Mouse (Mus musculus) E14TG2a.4 (cell line): ENCODE results near the gene 3110009E18Rik.

Experiments
- H3K27me3 ChIP-seq: 2 replicates; pipeline ENCODE4 v1.6.1; 2014; ENCODE audit warnings: low read length, control low read depth; ENCODE audit not compliant: insufficient read depth
- H3K36me3 ChIP-seq: 2 replicates; pipeline ENCODE4 v1.6.1; 2014; ENCODE audit warnings: low read length, control low read depth; ENCODE audit not compliant: insufficient read depth
- H3K4me1 ChIP-seq: replicated peaks from 2 replicates; pipeline ENCODE4 v1.6.1; 2014; ENCODE audit warnings: low read depth, low read length, control low read depth
- H3K4me3 ChIP-seq: replicated peaks from 2 replicates; pipeline ENCODE4 v1.5.1; 2014; ENCODE audit warnings: mild to moderate bottlenecking, low read length
- H3K9me3 ChIP-seq: 2 replicates; pipeline ENCODE4 v1.6.1; 2014; ENCODE audit warnings: low read length, control low read depth
- CTCF ChIP-seq: conservative IDR thresholded peaks from 2 replicates; pipeline ENCODE4 v1.5.1; 2014; ENCODE audit warnings: low read length
- NANOG ChIP-seq: IDR thresholded peaks from 2 replicates; pipeline ENCODE4 v1.6.1; 2014; ENCODE audit warnings: borderline replicate concordance, low read length, mixed read lengths
- POU5F1 ChIP-seq: IDR thresholded peaks from 2 replicates; pipeline ENCODE4 v1.6.1; 2014; ENCODE audit warnings: low read length, borderline replicate concordance

Gene 3110009E18Rik

GRCm38 (mm10) chr1:120120969-120121811 is at the start of gene 3110009E18Rik, which contains the start of gene Dbi:
TSS of gene 3110009E18Rik (plus strand) at chr1:120121187.
TSS of gene Dbi (minus strand) at chr1:120121078.
- H3K9me3 ChIP-seq = no peaks in the 10 kb centered on the region
- H3K4me1 ChIP-seq = peaks cover 57% of the 10 kb centered on the region
- no peaks in the 10 kb centered on the region for H3K27me3 ChIP-seq
- TF ChIP-seq POU5F1 (no peak), NANOG (no peak), CTCF (no peak)
- H3K4me3 ChIP-seq = peak within 1 kb of the TSS; percentile 87
- H3K36me3 ChIP-seq = peaks cover 31% of the 10 kb centered on the region

GRCm38 (mm10) chr1:120072900-120073299 is 48.1 kb upstream of the 3110009E18Rik start:
- H3K9me3 ChIP-seq = no peaks in the 10 kb centered on the region

DNA sequence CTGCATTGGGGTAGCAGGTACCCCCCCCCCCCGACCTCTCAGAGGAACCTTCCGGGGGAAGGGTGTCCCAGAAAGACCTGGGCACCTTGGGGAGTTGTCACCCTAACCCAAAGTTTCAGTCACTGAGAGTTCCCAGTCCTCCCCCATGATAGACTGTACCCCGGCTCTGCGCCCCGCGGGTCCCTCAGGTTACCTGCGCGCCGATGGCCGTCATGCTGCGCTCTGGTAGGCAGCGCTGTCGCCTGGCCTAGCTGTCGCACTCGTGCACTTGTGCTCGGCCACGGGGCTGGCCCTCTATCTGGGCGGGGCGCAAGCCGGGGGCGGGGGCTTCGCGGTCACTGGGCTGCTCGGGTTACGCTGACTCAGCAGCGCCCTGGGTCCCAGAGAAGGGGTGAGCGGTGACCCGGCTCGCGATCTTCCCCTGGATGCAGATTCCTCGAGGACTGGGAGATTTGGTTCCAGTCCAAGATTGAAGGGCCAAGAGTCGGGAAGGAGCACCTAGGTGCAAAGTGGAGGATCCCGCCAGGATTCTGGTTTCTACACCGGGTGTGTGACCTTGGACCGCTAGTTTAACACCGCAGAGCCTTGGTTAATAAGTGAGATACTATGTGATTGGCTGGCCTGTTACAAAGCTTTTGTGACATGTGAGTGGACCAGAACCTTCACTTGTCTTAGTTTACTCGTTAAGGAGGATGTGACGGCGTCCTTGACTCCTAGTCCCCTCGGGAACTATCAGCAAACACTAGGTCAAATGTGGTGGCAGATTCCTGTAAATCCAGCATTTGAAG is 47.3 kb upstream of the 3110009E18Rik start, which contains the start of gene Tmem37:
TSS of gene Tmem37 (minus strand) at position 556 of the 788 bp plus-strand sequence.
- TF ChIP-seq NANOG = no peak
- no peak for TF ChIP-seq CTCF
- no peak for TF ChIP-seq POU5F1
- H3K4me3 ChIP-seq = peak within 1 kb of the TSS; percentile 68
- H3K4me1 ChIP-seq = peaks cover 83% of the 10 kb centered on the region
- H3K27me3 ChIP-seq = peaks cover 22% of the 10 kb centered on the region
- H3K36me3 ChIP-seq = no peaks in the 10 kb centered on the region
- no peaks in the 10 kb centered on the region for H3K9me3 ChIP-seq

More at GRCm38 (mm10) chr1:120072900-120073299, 48.1 kb upstream of the 3110009E18Rik start:
- H3K4me1 ChIP-seq = peaks cover 75% of the 10 kb centered on the region
- peaks cover 2% of the 10 kb centered on the region; the same call in 1 of the 2 replicates for H3K36me3 ChIP-seq
- peak overlapping the region; percentile 68 for H3K4me3 ChIP-seq
- TF ChIP-seq NANOG (no peak), CTCF (no peak), POU5F1 (no peak)
- H3K27me3 ChIP-seq = peaks cover 22% of the 10 kb centered on the region

DNA sequence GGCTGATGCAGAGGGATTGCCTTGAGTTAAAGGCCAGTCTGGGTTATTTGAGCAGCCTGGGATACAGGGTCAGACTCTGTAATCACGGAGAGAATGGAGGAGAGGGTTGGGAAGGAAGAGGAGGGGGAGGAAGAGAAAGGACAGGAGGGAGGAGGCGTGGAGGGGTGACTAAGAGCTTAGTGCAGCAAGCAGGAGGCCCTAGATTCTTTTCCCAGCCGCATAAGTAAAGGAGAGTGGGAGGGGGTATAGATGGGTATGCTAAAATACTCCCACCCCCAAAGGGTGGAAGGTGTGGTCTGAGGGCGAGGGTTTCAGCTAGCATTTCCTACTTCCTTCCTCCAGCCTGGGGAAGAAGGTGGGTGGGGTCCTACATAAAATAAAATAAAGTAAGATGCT is 46.7 kb upstream of the 3110009E18Rik start:
- Histone ChIP-seq H3K27me3 (peaks cover 22% of the 10 kb centered on the region), H3K36me3 (no peaks in the 10 kb centered on the region), H3K9me3 (no peaks in the 10 kb centered on the region), H3K4me3 (peak overlapping the region; percentile 68), H3K4me1 (peaks cover 84% of the 10 kb centered on the region)
- no peak for TF ChIP-seq CTCF
- TF ChIP-seq NANOG = no peak
- TF ChIP-seq POU5F1 = no peak

DNA sequence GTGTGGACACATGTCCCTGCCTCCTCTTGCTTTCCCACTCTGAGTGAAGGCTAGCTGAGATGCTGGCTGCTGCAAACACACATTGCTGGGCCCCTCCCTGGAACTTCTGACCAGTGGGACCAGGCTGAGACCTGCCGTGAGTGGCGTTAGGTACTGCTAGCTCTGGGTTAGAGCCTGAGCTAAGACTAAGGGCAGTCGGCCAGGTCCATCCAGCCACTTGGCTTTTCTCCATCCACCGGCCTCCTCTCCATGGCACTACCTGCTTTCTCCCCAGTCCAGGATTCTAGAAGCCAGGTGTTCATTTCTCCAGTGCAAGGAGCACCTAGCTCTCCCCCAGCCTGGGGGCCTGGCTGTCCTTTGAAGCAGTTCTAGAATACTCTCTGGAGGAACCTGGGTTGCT is 46.1 kb upstream of the 3110009E18Rik start:
- H3K27me3 ChIP-seq = peaks cover 22% of the 10 kb centered on the region
- no peaks in the 10 kb centered on the region for H3K9me3 ChIP-seq
- peak overlapping the region; percentile 68; the same call in 1 of the 2 replicates for H3K4me3 ChIP-seq
- H3K4me1 ChIP-seq = peaks cover 84% of the 10 kb centered on the region
- TF ChIP-seq CTCF (no peak), POU5F1 (no peak), NANOG (no peak)
- H3K36me3 ChIP-seq = no peaks in the 10 kb centered on the region

DNA sequence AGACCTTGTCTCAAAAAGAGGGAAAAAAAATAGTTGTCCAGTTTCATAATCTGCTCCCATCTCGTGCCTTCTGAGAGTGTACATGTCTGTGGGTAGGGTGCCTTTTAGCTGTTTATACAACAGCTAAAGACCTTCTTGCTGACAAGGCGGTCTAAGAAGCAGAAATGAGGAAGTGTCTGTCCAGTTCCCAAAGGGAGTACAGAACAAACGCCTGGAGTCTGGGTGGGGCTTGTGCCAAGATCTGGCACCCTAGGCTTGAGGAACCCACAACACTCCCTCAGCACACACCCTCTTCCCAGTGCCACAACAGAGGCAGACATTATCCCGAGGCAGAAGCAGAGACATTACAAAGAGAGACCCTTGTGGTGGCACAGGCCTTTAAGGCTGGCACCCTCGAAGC is 45.5 kb upstream of the 3110009E18Rik start:
- no peaks in the 10 kb centered on the region for H3K9me3 ChIP-seq
- no peak for TF ChIP-seq CTCF
- no peak for TF ChIP-seq POU5F1
- no peak for TF ChIP-seq NANOG
- peaks cover 22% of the 10 kb centered on the region for H3K27me3 ChIP-seq

DNA sequence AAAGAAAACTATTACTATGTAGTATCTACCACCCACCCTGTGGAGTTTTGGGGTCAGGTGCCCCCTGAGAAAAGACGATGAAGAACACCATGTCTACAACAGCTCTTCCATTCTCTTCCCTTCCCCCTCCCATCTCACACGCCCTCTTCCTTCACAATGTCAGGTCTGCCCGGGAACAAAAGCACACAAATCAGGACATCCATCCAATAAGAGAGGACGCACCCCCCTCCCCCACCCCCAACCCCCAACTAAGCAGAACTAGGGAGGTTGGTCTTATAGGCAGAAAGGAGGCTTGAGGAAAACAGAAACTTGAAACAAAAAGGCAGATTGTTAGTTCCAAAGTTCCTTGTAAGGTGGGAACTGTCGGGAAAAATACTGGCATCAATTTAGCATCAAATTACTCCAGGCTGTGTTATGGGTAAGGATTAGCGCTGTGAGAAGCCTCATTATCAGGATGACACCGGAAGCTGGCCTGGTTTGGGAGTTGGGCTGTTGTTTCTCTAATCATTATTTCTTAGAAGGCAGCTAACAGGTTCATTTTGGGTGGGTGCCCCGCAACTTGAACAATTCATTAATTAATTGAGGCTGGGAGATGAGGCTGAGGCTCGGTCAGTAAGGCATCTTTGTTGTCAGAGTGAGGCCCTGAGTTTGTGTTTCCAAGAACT is 43.1 kb upstream of the 3110009E18Rik start:
- no peaks in the 10 kb centered on the region for H3K9me3 ChIP-seq
- H3K4me3 ChIP-seq = no peak overlapping the region
- H3K36me3 ChIP-seq = no peaks in the 10 kb centered on the region
- peaks cover 89% of the 10 kb centered on the region for H3K4me1 ChIP-seq
- no peak for TF ChIP-seq CTCF
- TF ChIP-seq POU5F1 = no peak
- no peak for TF ChIP-seq NANOG
- H3K27me3 ChIP-seq = peaks cover 6% of the 10 kb centered on the region

More for the DNA sequence above, 45.5 kb upstream of the 3110009E18Rik start:
- Histone ChIP-seq H3K36me3 (no peaks in the 10 kb centered on the region), H3K4me3 (no peak overlapping the region), H3K4me1 (peaks cover 84% of the 10 kb centered on the region)

- peaks cover 92% of the 10 kb centered on the region for H3K4me1 ChIP-seq
- TF ChIP-seq POU5F1 = no peak
- TF ChIP-seq NANOG = no peak
- TF ChIP-seq CTCF = no peak
- H3K4me3 ChIP-seq = no peak overlapping the region
- no peaks in the 10 kb centered on the region for H3K27me3 ChIP-seq
- no peaks in the 10 kb centered on the region for H3K36me3 ChIP-seq
- H3K9me3 ChIP-seq = no peaks in the 10 kb centered on the region
Measured at GRCm38 (mm10) chr1:120080632-120081031, 40.4 kb upstream of the 3110009E18Rik start.
